Mouse (Mus musculus) cerebellum, adult 9-10 months (tissue): ENCODE measurements at regions not wholly inside any gene's neighbourhood (a gene's known extent, or its start where the extent isn't known, plus 50 kb on each side); places are given as distances from the start of the nearest gene placed in this dataset.

Experiments used
- DNase-seq: peaks from one replicate; pipeline ENCODE4 v3.0.0; 2022

GRCm38 (mm10) chr17:45285621-45286189 is 147.8 kb downstream of the Cdc5l start:
- no peak for DNase-seq

GRCm38 (mm10) chr17:45281554-45281953 is 152.0 kb downstream of the Cdc5l start:
- DNase-seq, result no peak

- DNase-seq, result no peak
Measured at GRCm38 (mm10) chr17:45279811-45280205, 153.7 kb downstream of the Cdc5l start.

DNA sequence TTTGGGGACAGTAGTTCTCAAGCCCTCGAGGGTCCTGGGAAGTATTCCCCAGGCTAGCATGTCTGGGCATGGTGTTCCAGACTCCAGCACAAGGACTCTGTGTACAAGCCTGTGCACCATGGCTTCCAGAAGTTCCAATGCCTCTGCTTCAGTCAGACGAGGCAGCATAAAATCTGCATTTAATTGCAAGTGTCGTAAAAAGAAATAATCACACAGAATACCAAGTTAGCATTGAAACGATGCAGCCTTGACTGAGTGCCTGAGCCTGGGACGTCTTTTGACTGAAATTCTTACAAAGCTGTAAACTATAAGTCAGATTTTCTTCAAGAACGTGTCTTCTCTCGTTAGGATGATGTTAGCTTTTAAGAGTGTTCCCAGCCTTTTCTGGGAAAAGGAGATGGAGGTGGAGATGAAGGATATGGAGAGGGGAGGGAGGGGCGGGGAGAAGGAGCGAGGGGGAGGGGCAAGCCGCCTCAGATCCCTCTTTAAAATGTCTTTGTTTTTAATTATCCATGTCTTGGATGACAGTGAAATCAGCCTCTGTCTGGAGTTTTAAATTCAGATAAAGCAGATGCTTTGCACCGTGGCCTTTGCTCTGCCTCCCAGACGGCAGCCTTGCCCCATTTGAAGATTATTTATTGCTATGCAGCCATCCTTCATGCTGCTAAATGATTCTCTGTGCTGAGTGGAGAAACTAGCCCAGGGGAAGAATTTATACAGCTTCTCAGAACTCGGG is 154.3 kb downstream of the Cdc5l start:
- DNase-seq, result no peak

DNA sequence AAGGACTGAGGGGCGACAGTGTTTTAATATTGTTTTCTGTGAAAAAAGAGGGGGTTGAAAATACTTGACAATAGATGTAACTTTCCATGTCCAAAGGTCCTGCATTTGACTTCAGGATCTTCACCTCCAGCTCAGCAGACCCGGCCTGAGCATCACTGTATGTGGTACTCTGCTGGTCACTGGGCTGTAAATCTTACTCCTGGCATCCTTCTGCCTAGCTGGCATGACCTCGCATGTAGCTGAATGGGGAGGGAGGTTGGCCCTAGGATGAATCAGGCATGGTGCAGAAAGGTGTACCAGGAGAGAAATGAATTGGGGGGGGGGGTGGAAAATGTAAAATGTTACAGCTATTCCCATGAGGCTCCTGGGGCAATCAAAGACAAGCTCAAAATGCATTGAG is 156.0 kb downstream of the Cdc5l start:
- DNase-seq, result peak; percentile 64

- DNase-seq, result peak; percentile 70
Measured at GRCm38 (mm10) chr17:45276686-45277405, 156.7 kb downstream of the Cdc5l start.

DNA sequence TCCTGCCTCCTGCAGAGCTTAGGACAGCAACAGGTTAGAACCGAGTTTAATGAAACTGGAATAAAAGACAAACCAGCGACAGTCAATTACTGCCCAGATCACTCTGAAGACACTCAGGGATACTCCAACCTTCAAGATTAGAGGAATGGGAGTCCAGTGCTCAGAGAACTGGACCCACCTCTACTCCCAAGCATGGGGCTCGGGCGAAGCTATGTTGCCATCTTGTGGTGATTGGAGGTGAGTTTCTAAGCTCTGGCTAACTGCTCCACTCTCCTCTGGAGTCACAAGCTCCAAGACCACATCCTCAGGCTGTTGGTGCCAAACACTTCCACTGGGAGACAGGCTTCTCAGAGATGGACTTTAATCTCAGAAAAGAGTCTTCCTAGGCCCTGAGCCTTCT is 158.6 kb downstream of the Cdc5l start:
- no peak for DNase-seq

DNA sequence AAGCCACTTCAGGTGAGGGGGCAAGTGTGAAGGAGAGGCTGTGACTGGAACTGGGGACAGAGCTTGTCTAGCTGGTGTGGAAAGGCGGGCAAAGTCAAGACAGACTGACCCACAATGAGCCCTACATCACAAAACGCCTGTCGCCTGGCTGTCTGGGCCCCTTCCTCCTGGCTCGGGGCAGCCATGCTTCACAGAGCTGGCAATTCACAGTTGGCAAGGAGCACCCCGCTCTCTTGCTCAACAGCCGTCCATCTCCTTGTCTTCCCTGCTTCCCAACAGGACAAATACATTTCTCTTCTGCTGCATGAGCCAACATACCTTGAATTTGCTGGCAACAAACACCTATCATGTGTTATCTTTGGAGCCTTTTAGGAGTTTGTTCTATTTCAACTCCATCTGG is 166.8 kb downstream of the Cdc5l start:
- DNase-seq, result no peak

- DNase-seq, result no peak
Measured at GRCm38 (mm10) chr17:45265587-45265986, 167.9 kb downstream of the Cdc5l start.

DNA sequence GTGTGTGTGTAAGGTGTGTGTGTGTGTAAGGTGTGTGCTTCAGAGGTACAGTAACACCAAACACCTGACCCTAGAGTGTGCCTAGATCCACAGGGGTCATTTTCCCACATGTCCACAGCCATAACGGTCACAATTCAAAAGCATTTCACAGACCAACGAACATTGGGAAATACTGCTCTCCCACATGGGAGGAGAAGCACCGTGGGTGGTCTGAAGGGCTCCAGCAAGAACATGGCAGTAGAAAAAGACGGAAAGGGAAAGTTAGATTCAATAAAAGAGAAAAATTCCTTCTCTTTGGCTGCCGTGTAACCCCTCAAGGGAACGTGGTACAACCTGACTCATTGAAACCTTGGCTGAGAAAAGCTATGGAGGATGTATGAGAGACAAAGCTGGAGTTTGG is 169.1 kb downstream of the Cdc5l start:
- DNase-seq, result no peak

- DNase-seq, result no peak
Measured at GRCm38 (mm10) chr17:45260421-45260820, 173.1 kb downstream of the Cdc5l start.

GRCm38 (mm10) chr17:45258007-45258406 is 175.5 kb downstream of the Cdc5l start:
- DNase-seq, result no peak

DNA sequence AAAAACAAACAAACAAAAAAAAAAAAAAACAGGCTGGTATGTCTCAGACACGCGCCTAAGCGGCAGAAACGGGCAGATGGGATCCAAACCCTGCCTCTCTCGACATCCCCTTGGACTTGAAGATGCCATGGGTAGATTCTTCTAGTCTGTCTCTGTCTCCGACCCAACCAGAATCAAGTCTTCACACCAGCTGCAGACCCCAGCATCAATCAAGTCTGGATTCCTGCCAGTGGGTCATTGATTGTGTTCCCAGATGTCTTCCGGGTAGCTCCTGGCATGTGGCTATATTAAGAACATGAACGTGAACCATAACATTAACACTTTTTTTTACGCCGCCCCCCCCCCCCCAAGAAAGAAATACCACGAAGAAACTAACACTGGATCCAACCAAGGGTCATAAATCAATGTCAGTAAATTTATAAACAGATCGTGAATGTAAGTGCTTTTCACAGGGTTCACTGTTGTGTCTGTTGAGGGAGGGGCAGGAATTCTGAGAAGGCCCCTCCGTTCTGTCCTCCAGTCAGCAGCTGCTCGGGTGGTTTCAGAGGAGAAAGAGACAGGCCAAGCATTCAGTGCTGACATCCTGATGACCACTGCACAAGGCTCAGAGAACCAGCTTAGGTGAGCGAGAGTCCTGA is 180.8 kb downstream of the Cdc5l start:
- DNase-seq, result no peak

DNA sequence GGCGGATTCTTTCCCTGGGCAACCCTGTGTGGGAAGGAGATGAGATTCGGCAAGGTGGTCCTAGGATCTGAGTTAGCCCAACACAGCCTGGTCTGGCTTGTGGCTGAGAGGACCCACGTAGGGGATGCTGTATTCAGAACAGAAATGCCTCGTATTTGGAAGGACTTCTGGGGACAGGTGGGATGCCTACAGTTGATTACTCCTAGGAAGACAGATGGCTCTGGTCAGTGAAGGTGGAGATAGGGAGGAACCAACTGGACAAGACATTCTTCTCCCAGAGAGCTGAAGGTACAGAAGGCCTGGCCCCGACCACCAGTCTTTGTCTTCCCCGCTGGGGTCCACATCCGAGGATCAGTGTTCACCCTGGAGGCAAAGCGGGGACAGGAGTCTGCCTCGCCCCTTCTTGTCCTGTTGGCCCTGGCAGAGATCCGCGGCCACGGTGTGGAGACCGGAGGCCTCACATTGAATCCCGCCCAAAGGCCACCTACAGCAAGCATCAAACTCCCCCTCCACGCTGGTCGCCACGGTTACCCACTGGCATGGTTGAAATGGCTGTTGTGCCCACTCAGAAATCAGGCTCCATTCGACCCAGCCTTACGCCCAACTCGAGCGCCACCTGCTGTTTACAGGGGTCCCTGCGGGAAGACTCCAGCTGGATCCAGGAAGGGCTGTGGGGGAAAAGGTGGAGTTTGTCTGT is 182.4 kb downstream of the Cdc5l start:
- peak; percentile 70 for DNase-seq

- no peak for DNase-seq
Measured at GRCm38 (mm10) chr17:45250450-45250849, 183.1 kb downstream of the Cdc5l start.

DNA sequence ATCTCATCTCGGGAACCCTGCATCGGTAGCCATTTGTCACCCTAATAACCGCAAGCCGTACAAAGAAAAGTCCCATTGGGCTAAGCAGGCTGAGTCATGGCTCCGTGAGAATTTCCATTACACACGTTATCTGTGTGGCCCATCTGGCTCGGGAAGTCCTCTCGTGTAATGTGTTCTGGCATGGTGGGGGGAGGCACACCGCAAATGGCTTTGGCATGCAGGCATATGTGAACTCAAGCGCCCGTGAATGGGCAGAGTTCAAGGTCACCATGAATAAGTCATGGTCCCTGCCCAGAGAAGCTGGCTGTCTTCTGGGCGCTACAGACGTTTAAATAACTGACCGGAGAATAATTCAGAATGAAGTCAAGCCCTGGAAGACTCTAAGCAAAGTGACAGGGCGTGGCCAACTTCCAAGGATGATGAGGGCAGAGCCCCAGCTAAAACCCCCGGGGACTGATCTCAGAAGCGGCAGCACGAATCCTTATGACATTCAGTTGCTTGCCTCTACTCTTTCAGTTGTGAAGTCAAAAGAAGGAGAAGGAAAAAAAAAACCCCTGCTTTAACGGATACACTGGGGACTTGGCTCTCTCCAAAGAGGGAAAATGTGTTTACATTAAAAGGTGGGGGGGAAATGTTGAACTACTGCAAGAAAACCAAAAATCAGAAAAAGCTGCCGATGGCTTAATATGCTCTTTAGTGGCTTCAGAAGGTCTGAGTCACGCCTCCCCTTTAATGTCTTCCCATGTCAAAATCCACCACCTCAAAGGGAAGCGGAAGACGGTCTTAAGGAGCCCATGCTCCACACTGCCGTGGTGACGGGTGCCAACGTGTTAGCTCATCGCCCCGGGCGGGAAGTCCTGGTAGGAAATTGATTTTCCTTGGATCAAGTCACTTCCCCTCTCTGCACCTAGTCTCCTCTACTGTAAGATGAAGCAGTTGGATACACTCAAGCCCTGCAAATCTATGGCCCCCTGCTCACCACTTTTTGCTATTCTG is 186.1 kb downstream of the Cdc5l start:
- DNase-seq, result no peak

GRCm38 (mm10) chr17:45244870-45245269 is 188.7 kb downstream of the Cdc5l start:
- DNase-seq, result peak; percentile 31

- no peak for DNase-seq
Measured at GRCm38 (mm10) chr17:45243103-45243502, 190.4 kb downstream of the Cdc5l start.

- no peak for DNase-seq
Measured at GRCm38 (mm10) chr17:45242076-45242475, 191.5 kb downstream of the Cdc5l start.

DNA sequence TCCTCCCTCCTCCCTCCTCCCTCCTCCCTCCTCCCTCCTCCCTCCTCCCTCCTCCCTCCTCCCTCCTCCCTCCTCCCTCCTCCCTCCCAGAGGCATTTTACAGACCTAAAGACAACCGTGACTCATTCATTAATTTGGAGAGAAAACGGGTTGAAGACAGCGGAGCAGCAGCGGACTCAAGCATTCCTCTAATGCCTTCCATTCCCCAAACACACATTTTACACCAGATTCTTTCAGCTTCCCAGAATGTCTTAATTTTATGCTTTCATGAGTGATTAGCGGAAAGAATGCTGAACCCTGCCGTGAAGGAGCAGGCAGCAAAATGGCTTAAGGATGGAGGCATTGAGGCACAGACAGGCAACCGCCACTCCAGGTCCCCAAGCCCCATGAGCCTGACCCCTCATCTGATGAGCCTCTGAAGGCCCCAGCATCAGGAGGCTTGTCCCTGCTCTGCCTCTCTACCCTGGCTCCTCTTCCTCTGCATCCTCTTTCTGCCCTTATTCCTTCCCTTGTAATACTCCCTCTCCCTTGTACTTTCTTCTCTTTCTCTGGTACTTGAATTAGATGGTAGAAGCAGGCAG is 192.5 kb downstream of the Cdc5l start:
- no peak for DNase-seq

- DNase-seq, result no peak
Measured at GRCm38 (mm10) chr17:45240545-45240944, 193.0 kb downstream of the Cdc5l start.
